Mouse (Mus musculus): ENCODE measurements around the gene Nccrp1.

- no peak for TF ChIP-seq CTCF (conservative IDR thresholded peaks at IDR 0.05; ENCODE audit: low read length)
- no peak for TF ChIP-seq POU5F1 (IDR thresholded peaks at IDR 0.05; ENCODE audit: borderline replicate concordance, low read length)
- no peak for TF ChIP-seq NANOG (IDR thresholded peaks at IDR 0.05; ENCODE audit: borderline replicate concordance, low read length)
Measured at GRCm38 (mm10) chr7:28581721-28582120, 34.7 kb upstream of the Nccrp1 start.

Measured in E14TG2a.4 (cell line).